Mouse (Mus musculus): ENCODE results near the gene Cep72.
"Not testable (repeated sequence)": the region's sequence is repeated elsewhere in the genome, so short reads cannot be mapped to it uniquely, and the experiment has no call there.

Cep72 gene

DNA sequence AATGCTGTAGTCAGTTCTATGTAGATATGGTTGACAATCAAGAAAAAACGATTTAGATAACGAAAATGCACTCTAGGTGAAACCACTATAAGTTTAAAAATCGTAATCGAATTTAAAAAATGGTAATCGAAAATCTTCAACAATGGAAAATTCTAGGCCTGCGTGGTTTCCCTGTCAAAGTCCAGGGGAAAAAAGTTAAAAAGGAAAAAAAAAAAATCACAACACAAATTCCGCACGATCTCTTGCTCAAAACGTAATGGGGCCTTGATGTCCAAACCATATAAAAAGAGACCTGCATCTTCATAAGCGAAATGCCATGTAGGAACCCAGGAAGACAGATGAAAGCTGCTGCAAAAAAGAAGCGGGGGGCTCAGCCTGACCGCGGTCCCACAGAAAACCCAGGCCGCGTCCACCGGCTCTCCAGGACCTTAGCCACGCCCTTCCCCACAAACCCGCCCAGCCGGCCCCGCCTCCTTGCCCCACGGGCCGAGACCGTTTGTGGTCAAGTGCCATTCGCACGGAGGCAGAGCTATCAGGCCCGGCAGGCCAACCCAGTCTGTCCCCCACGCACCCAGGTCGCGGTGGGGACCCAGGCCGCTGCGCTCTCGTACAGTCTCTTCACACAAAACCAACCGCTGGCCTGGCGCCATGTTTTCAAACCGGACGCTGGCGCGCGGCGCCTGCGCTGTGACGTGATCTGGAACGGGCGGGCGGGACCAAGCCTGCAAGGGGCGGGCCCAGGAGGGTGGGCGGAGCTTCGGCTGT, at the start of gene Cep72:
Gene Cep72, minus strand, starts transcription at position 687 of the 765 bp plus-strand sequence.
- DNase-seq, result peak; percentile 97

DNA sequence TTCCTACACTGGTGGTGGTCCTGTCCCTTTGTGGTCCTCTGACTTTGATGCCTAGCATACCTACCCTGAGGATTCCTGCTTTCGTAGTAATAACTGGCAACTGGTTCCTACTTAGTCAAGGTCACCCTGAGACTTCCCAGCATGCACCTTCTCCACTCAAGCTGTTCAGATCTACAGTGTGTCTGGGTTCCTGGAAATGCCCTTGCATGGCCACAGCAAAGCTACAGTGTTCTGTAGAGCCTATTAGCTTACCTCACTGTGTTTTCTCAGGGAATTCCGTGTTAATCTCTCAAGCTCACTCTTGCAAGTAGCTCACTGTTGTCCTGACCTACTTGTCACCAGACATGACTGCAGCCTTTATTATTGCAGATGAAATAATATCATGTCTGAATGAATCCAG, 45.3 kb upstream of the Cep72 start:
- no peak for DNase-seq

DNA sequence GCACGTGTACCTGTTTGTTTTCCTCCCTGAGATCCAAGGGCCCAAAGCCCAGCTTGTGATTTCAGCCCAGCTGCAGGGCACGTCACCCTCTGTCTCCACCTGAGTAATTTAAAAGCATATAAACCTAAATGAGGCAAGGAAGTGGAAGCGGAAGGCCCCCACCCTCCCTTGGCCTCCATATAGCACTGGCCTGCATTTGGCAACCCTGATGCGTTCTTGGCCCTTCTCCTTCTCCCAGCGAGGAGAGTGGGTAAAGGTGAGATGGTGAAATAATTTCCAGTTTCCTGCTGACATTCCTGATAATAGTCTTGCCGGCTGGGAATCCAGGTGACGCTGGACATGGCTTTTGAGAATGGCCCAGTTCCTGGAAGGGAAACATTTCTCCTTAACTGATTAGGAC, 42.3 kb upstream of the Cep72 start:
- no peak for DNase-seq

DNA sequence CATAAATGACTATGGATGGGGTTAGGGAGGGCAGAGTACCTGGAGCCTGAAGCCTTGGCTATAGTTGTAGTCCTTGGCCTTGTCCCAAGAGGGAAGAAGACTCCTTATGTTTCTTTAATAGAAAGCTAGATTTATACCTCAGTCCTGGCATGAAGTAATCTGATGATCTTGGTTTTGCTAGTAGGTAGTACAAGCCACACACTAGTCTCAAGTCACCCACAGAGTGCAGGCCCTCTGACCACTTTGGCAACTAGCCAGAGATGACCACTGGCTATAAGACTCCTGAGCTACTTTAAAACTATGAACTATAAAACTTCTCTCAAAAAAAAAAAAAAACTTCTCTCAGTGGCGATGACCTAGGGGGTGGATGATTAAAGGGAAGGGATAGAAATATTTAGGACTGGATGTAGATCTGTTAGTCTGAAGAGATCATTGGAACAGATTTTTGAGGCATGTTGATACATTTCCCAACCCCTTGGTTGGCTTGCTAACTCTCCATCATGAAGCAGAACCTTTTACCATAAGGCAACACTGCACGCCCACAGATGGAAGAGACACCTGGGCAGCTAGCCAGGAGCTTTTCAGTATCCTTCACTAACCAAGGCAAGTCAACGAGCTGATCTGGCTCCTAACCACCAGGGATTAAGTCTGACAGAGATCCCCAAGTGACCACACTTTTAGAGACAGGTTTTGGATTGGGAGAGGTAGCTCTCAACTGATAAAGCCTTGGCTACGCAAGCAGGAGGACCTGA, 40.9 kb upstream of the Cep72 start:
- DNase-seq, result no peak

DNA sequence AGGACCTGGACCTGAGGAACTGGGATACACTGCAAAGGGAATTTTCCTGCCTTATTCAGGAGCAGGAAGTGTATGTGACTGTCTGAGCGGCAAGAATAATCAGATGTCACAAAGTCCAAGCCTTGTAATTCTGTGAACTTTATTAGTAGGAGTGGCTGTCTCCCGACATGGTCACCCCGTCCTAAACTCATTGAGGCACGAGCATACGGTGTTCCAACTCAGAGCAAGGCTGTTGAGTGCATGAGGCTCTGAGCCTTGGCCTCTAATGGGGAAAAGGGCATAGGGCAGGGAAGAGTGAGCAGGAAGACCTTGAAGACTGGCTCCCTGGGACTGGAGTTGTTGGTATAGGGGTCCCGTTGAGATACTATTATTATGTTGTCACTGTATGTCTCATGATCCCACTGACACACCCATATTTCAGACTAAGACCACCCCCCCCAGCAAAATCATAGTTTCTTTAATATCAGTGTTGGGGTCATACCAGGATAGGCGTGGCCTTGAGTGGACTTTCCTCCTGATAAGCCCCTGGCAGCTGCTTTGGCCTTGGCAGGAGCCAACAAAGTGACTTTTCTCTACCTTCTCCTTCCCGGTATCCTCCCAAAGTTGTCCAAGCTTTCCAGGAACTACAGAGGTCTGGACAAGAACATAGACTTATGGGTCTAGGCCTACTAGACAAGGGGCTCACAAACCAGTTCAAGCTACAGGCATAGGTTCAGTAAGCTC, 40.2 kb upstream of the Cep72 start:
- DNase-seq, result no peak

DNA sequence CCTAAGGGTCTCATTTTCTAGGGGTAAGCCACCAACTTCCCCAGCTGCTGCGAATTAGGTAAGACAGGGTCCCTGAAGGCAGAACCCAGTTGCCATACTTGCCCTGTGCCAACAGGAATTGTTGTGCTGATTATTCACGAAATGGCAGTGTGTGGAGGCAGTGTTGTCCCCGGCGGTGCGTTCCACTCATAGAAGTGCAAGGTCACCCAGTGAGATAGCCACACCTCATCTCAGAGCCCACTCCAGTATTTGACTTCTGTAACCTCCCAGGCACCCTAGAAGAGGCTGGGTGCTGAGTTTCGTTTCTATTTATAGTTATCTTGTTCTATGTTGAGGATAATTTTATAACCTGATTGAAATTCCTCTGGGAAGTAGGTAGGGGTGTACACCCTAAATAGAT, 36.8 kb upstream of the Cep72 start:
- DNase-seq, result no peak

DNA sequence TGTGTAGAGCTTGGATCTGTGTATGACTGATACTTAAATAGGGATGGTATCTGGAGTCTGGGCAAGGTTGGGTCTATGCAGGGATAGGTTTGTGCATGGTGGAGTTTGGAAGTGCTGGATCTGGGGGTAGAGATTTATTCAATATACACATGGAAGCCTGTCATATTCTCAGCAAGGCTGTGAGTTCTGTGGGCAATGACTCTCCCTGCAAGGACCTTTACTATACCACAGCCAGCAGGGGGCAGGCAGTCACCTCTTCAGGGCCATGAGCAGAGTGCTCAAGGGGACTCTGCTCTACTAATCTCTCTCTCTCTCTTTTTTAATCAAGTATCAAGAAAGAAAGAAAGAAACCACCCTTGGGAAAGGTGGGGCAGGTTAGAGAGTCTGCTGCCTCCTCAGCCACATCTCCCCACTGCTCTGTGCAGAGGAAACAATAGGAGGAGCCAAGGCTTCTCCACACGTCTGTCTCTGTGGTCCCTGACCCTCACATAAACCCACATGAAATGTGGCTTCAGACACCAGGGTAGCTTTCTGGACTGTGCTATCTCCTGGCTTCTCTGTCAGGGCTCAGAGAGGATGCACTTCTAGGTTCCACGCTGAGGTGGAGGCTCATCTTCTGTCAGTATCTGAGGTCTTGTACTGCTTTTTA, 34.7 kb upstream of the Cep72 start:
- peak; percentile 68 for DNase-seq

DNA sequence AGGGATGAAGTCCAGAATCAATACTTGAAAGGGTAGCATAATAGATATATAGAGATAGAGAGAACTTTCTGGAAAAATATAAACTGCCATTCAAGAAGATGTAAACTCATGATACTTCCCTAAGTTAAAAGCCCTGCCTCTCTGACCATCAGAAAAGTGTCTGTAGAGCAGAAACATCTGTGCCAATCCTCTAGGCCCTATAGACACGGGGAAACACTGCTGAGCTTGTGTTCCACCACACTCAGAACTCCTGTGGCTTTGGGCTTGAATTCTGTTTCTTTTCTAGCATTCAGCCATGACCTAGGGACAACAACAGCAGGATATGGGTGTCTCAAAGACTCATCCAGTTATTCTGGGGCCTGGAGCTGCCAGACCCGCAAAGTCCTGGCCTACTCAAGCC, 33.8 kb upstream of the Cep72 start:
- DNase-seq, result no peak

DNA sequence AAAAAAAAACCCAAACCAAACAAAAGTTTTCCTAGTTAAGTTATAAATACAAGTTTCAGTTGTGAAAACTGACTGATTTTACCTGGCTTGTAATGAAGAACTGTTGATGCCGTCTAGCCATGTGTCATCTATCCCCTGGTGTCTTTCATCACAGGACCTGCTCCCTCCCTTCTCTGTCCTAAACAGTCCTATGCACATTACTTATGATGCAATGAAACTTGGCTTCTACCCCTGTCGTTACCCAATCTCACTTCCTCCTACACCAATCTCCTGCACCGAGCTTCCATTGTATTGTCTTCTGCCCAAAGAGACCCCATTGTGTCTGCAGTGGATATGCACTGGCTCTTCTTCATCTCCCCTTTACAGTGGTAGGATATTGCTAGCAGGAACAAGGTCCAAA, 28.2 kb upstream of the Cep72 start:
- no peak for DNase-seq

DNA sequence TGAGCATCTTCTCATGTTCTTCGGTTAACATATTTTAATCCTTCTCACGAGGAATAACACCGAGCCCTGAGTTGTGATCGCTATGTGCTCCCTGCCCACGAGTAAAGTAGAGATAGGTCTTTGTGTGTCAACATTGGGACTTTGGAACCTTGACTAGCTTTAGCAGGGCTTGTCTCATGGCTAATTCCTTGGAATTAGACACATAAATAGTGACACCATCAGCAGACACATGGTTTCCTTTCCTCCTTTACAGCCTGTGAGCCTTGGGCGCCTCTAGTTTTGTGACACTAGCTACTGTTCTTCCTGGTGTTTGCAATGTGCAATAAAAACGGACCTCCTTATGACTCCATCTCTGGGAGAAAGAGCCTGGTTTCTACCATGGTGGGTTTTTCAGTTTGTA, 11.3 kb upstream of the Cep72 start:
- DNase-seq, result no peak

DNA sequence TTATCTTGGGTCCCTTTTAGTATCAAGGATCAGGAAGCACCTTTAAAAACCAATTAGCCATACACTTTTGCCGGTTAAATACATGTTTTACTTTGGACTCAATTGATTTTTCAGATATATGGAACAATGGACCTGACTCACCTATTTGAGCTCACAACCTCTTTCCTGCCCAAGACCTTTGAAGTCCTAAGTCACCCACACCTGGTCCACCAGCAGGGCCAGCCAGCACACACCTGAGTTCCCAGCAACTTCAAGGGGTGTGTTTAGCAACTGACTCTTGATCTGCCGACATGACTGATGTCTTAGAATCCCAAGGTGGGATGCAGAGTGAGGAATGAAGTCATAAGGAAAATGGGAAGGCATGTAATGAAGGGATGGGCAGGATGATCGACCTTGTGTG, 9.6 kb upstream of the Cep72 start:
- no peak for DNase-seq

DNA sequence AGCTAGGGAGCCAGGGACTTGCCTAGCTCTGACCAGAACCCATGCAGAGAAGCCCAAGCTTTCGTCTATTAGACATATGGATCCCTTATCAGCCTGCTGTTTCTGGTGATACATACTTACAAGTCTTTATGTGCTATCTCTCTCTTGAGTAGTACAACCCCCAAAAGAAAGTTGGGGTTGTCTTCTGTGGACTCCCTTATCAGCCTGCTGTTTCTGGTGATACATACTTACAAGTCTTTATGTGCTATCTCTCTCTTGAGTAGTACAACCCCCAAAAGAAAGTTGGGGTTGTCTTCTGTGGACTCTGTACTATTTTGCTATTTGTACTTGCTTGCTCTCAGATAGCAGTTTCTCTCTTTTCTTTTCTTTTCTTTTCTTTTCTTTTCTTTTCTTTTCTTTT, 9.1 kb upstream of the Cep72 start:
- DNase-seq, result not testable (repeated sequence)

DNA sequence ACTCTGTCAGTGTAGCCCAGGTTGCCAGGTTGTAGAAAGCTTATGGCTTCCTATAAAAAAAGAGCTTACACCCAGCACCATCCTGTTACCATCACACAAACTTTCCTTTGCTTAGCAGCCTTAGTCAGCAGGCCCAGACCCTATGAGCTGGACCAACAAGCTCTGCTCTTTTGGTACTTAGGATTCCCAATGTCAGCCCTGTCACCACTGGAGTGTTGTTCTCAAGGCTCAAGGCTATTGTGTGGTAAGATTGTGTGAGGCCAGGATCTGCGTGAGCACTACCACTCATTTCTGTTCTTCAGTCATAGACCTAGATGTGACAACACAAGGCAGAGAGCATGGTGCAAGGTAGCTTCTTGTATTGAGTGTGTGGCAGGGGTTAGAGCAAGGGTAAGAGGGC, 4.5 kb upstream of the Cep72 start:
- no peak for DNase-seq

DNA sequence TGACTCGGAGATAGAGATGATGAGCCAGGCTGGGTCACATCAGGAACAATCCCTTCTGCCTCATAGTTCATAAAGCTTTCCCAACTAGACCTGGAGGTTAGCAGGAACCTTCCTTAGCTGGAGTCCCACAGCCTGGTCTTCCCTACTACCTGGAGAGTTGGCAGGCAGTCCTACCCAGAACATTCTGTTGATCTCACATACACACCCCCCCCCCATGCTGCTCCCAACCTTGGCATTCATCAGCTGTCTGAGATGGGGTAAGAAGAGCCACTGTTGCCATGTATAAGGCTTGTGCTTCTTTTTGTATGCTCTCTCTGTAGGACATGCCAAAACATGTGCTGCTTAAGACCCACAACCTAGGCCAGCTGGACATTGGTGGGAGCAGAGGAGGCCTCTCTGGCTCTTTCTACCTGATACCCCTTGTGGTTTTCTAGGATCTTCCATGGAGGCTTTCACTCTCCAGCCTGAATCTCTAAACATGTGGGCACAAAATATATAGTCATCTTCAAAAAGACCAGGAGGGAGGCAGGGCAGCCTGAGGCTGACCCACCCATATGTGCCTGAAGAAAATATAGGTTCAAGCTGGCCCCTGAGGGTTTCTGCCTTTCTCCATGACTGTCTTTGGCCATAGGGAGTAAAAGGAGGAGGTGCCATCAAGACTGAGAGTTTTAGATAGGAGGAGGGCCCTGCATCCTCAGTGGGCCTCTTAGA, 1.4 kb upstream of the Cep72 start:
- DNase-seq, result no peak

DNA sequence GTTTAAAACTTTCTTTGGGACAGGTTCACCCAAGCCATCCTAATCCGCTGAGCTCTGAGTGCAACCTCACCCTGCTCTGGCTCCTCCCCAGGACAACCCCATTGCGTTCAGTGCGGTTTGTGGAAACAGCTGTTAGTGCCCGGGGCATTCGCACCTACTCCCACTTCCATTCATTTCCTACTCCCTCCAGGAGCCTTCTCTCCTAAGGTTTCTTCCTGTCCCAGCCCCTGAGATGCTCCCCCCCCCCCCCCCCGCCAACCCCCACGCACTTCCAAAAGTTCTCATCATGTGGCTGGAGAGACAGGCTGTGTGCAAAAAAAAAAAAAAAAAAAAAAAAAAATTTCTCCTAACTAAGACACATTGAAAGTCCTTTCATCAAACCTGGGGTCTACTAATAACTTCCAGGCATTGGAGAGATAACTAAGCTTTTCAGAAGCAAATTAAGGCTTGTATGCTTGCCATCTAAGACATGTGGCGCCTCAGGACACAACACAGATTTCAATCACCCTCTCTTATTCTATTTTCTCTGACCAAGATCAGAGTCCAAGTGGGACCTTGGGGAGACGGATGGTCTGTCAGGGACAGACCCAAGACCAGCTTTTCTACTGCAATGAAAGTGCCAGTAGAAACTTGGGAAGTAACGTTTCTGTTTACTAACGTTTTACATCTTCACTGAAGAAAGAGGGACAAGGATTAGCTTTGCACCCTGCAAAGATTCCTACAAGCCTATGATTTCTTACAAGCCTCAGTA, 454 bp upstream of the Cep72 start:
- no peak for DNase-seq

DNA sequence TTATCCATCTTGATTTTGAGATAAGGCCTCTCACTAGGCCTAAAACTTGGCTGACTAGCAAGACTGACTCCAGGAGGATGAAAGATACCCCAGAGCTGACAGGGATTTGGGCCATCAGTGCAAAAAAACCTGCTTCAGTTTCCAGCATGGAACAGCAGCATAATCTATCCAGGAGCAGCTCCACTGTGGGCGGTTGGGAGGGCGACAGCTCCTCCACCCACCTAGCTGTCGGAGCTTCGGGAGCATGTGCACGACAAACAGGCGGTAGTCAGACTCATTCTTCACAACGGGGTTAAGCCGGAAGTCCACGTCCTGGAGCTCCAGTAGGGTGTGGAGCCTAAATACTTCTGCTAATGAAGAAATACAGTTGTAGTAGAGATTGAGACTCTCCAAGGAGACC, 4.0 kb downstream of the Cep72 start:
- no peak for DNase-seq

DNA sequence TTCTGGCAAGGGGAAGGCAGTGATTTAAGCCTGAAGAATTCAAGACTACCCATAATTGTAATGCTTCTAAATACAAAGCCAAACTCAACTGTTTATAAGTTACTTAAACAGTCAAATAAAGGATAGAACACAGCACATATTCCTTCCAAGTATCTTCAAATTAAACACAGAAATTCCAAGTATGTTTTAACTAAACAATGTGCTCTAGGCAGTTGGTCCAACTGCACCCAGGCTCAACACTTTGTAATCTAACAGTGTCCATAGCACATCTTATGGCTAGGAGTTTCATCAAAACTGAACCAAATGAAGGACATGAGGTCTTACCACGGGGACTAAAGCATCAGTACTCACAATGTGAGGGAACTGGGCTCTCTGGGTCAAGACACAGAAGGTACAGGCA, 5.9 kb downstream of the Cep72 start:
- DNase-seq, result no peak

DNA sequence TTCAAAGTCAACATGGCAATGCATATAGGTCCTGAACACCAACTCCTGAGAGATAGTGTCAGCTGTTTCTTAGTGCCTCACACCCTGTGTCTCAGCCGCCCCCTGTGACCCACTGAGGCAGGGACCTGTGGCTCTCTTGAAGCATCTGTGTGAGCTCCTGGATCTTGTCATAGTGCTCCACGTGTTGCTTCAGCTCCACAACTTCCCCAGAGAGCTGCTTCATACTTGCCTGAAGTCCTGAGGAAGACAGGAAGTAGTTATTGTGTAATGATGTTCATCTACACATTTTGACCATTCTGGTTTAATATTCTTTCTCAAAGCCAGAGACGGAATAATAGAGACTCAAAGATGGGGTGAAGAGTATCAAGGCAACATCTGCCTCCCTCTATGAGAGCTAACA, 22.2 kb downstream of the Cep72 start:
- no peak for DNase-seq

DNA sequence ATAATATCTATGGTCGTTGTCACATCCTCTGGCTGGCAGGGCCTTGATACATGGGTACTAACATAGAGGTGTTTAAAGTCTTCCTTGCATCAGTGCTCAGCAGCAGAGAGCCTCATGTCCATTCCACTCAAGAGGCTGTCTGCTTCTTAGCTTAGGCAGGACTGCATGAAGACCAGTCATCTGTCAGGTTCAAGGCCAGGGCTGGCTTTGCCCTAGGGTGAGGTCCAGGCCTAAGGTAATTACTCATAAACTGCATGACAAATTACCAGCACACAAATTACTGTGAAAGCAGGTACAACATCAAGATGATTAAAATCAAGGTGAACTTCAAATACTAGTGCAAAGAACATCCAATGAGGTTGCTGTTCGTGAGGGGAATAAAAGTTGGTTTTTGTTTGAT, 26.3 kb downstream of the Cep72 start:
- no peak for DNase-seq

DNA sequence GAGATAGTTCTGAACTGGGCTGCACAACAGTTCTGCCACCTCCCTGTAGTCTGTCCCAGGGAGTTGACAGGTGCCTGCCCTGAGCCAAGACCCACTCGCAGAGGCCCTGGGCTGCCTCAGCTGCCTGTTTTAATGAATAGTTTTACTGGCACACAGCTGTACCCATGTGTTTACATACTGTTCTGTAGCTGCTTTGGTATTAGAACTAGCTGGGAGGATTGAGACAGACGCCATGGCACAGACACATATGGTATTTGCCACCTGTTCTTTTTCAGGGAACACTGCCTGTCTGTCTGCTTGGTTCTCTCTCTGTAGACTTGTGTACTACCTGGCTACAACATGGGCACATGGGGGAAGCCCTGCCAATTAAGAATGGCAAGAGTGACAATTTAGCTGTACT, 27.3 kb downstream of the Cep72 start:
- DNase-seq, result no peak

DNA sequence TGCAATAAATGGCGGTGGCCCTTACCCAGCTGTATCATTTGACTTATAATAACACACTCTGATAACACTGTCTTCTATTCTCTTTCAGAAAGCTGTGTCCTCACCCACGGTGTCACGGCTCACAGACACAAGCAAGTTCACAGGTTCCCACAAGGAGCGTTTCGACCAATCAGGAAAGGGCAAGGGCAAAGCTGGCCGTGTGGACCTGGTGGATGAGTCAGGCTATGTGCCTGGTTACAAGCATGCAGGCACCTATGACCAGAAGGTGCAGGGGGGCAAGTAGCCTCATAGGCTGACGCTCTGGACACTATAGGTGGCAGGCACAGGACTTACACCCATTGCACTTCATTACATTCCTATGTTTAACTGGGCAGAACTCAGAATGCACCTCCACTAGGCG, 31.0 kb downstream of the Cep72 start:
- no peak for DNase-seq

DNA sequence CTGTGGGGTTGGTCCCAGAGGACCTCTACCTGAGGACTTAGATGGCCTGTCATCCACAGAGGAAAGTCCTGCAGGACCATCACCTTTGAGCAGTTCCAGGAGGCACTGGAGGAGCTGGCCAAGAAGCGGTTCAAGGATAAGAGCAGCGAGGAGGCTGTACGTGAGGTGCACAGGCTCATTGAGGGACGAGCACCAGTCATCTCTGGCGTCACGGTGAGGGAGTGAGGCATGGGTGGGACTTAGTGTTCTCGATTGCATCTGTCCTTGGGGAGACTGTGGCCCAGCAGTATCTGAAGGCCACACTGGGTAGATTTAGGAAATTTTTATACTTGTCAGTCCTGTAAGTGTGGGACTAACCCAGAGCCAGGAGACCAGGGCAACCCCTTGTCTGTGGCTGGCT, 31.4 kb downstream of the Cep72 start:
- no peak for DNase-seq
